Mouse (Mus musculus): ENCODE measurements at regions not wholly inside any gene's neighbourhood (a gene's known extent, or its start where the extent isn't known, plus 50 kb on each side); places are given as distances from the start of the nearest gene placed in this dataset.

DNA sequence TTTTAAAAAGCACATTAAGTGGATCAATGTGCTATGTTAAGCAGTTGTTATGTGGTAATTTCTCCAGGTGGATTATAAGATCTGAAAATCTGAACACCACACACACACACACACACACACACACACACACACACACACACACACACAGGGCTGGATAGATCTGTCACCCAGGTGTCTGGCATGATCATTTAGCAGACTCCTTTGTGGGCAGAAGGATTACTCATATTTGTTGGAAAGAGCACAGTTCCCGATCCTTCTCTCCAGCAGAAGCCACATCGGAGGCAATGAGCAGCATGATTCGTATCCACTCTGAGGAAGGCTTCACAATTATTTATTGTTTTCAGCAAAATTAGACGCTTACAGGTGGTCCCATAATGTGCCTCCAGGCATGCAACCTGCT, 116.6 kb upstream of the Dpyd start:
- H3K4me1 ChIP-seq (replicated peaks; ENCODE audit: insufficient read depth, low read length) = no peaks in the 10 kb centered on the region
- H3K9me3 ChIP-seq (replicated peaks; ENCODE audit: low read length) = no peaks in the 10 kb centered on the region
- no peaks in the 10 kb centered on the region for H3K27me3 ChIP-seq (ENCODE audit: insufficient read depth, low read length)
- no peak for DNase-seq (ENCODE audit: low spot score)
- no peak for ATAC-seq (replicated peaks; ENCODE audit: low FRiP score, low read depth)
- 73% methylated on average over 4 of the region's 4 CpGs for WGBS
- TF ChIP-seq CTCF (IDR thresholded peaks at IDR 0.05; ENCODE audit: low read depth) = no peak
- no peak overlapping the region for H3K4me3 ChIP-seq (replicated peaks; ENCODE audit: low read depth, low read length)
- no peaks in the 10 kb centered on the region for H3K36me3 ChIP-seq (ENCODE audit: insufficient read depth, low read length)
- no peak overlapping the region for H3K27ac ChIP-seq
- no peak overlapping the region for H3K9ac ChIP-seq (ENCODE audit: low read depth, low read length)
- no peak overlapping the region for H3K4me2 ChIP-seq (ENCODE audit: low read length)

- Histone ChIP-seq H3K4me2 (ENCODE audit: low read length) (no peak overlapping the region), H3K4me1 (replicated peaks; ENCODE audit: insufficient read depth, low read length) (no peaks in the 10 kb centered on the region), H3K9me3 (replicated peaks; ENCODE audit: low read length) (no peaks in the 10 kb centered on the region), H3K4me3 (replicated peaks; ENCODE audit: low read depth, low read length) (no peak overlapping the region), H3K9ac (ENCODE audit: low read depth, low read length) (no peak overlapping the region), H3K27me3 (ENCODE audit: insufficient read depth, low read length) (no peaks in the 10 kb centered on the region), H3K27ac (no peak overlapping the region), H3K36me3 (ENCODE audit: insufficient read depth, low read length) (no peaks in the 10 kb centered on the region)
- ATAC-seq (replicated peaks; ENCODE audit: low FRiP score, low read depth) (no peak), DNase-seq (ENCODE audit: low spot score) (no peak)
- TF ChIP-seq CTCF (IDR thresholded peaks at IDR 0.05; ENCODE audit: low read depth) = no peak
- WGBS = 75% methylated on average over 2 of the region's 2 CpGs
Observed at GRCm38 (mm10) chr3:118459636-118460035, 102.3 kb upstream of the Dpyd start.

DNA sequence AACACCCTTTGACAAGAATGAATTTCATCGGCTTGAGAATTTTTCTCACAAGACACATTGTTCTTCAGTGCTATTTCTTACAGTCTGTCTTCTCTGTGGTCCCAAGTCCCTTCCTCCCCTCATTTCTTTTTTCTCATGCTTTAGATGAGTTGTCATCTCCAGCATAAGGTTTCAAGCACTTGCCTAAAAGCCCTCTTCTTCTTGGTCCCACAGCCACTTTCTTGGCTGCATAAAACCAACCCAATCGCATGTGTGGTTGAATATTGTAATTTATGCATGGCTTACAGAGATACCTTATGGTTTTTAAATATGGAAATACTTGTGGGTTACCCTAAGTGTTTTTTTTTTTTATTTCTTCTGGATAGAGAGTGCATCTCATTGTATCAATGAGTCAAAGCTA, 96.3 kb upstream of the Dpyd start:
- 92% methylated on average over 2 of the region's 2 CpGs for WGBS
- no peak for TF ChIP-seq CTCF (IDR thresholded peaks at IDR 0.05; ENCODE audit: low read depth)
- DNase-seq (ENCODE audit: low spot score) (no peak), ATAC-seq (replicated peaks; ENCODE audit: low FRiP score, low read depth) (no peak)
- Histone ChIP-seq H3K4me3 (replicated peaks; ENCODE audit: low read depth, low read length) (no peak overlapping the region), H3K9me3 (replicated peaks; ENCODE audit: low read length) (no peaks in the 10 kb centered on the region), H3K27ac (no peak overlapping the region), H3K36me3 (ENCODE audit: insufficient read depth, low read length) (no peaks in the 10 kb centered on the region), H3K4me2 (ENCODE audit: low read length) (no peak overlapping the region), H3K9ac (ENCODE audit: low read depth, low read length) (no peak overlapping the region), H3K4me1 (replicated peaks; ENCODE audit: insufficient read depth, low read length) (no peaks in the 10 kb centered on the region), H3K27me3 (ENCODE audit: insufficient read depth, low read length) (no peaks in the 10 kb centered on the region)

- no peaks in the 10 kb centered on the region for H3K9me3 ChIP-seq (replicated peaks; ENCODE audit: low read length)
- WGBS = 39% methylated on average over 10 of the region's 10 CpGs
- no peak overlapping the region for H3K27ac ChIP-seq
- H3K9ac ChIP-seq (ENCODE audit: low read depth, low read length) = no peak overlapping the region
- H3K4me3 ChIP-seq (replicated peaks; ENCODE audit: low read depth, low read length) = no peak overlapping the region
- no peaks in the 10 kb centered on the region for H3K36me3 ChIP-seq (ENCODE audit: insufficient read depth, low read length)
- H3K4me2 ChIP-seq (ENCODE audit: low read length) = no peak overlapping the region
- no peak for TF ChIP-seq CTCF (IDR thresholded peaks at IDR 0.05; ENCODE audit: low read depth)
- ATAC-seq (replicated peaks; ENCODE audit: low FRiP score, low read depth) = no peak
- no peaks in the 10 kb centered on the region for H3K4me1 ChIP-seq (replicated peaks; ENCODE audit: insufficient read depth, low read length)
- DNase-seq (ENCODE audit: low spot score) = no peak
- H3K27me3 ChIP-seq (ENCODE audit: insufficient read depth, low read length) = no peaks in the 10 kb centered on the region
Observed at GRCm38 (mm10) chr3:118472215-118472799, 89.6 kb upstream of the Dpyd start.

GRCm38 (mm10) chr3:118478065-118478464, 83.9 kb upstream of the Dpyd start:
- Histone ChIP-seq H3K4me1 (replicated peaks; ENCODE audit: insufficient read depth, low read length) (no peaks in the 10 kb centered on the region), H3K27me3 (ENCODE audit: insufficient read depth, low read length) (no peaks in the 10 kb centered on the region), H3K4me2 (ENCODE audit: low read length) (no peak overlapping the region), H3K9me3 (replicated peaks; ENCODE audit: low read length) (no peaks in the 10 kb centered on the region), H3K36me3 (ENCODE audit: insufficient read depth, low read length) (no peaks in the 10 kb centered on the region), H3K27ac (no peak overlapping the region), H3K9ac (ENCODE audit: low read depth, low read length) (no peak overlapping the region), H3K4me3 (replicated peaks; ENCODE audit: low read depth, low read length) (no peak overlapping the region)
- no peak for DNase-seq (ENCODE audit: low spot score)
- no peak for ATAC-seq (replicated peaks; ENCODE audit: low FRiP score, low read depth)
- 86% methylated on average over 8 of the region's 8 CpGs for WGBS
- TF ChIP-seq CTCF (IDR thresholded peaks at IDR 0.05; ENCODE audit: low read depth) = no peak

GRCm38 (mm10) chr3:118480515-118481248, 81.2 kb upstream of the Dpyd start:
- Histone ChIP-seq H3K4me1 (replicated peaks; ENCODE audit: insufficient read depth, low read length) (no peaks in the 10 kb centered on the region), H3K27ac (no peak overlapping the region), H3K27me3 (ENCODE audit: insufficient read depth, low read length) (no peaks in the 10 kb centered on the region), H3K36me3 (ENCODE audit: insufficient read depth, low read length) (no peaks in the 10 kb centered on the region), H3K4me2 (ENCODE audit: low read length) (no peak overlapping the region), H3K9ac (ENCODE audit: low read depth, low read length) (no peak overlapping the region), H3K4me3 (replicated peaks; ENCODE audit: low read depth, low read length) (no peak overlapping the region), H3K9me3 (replicated peaks; ENCODE audit: low read length) (no peaks in the 10 kb centered on the region)
- no peak for DNase-seq (ENCODE audit: low spot score)
- ATAC-seq (replicated peaks; ENCODE audit: low FRiP score, low read depth) = no peak
- WGBS = 71% methylated on average over 8 of the region's 8 CpGs
- no peak for TF ChIP-seq CTCF (IDR thresholded peaks at IDR 0.05; ENCODE audit: low read depth)
